Mouse (Mus musculus) myocyte (in vitro differentiated cells): ENCODE measurements around the gene Hs3st4. TPM values are rescaled to one million over a fixed set of nuclear protein-coding genes. Genes with fewer than 3 reads are reported as not detected.

ENCODE experiments used
- H3K27me3 ChIP-seq: one replicate; pipeline ENCODE4 v1.6.1; 2011; ENCODE audit not compliant: control insufficient read depth, insufficient read depth, insufficient read length
- H3K36me3 ChIP-seq: one replicate; pipeline ENCODE4 v1.6.1; 2011; ENCODE audit not compliant: control insufficient read depth, insufficient read depth
- H3K4me2 ChIP-seq: one replicate; pipeline ENCODE4 v1.6.1; 2011; ENCODE audit warnings: low read depth, control low read depth
- H3K4me3 ChIP-seq: one replicate; pipeline ENCODE4 v1.5.1; 2011; ENCODE audit warnings: mild to moderate bottlenecking, control low read depth, moderate library complexity
- H3K79me2 ChIP-seq: one replicate; pipeline ENCODE4 v1.6.1; 2011; ENCODE audit not compliant: control insufficient read depth, insufficient read depth
- H3ac ChIP-seq: one replicate; pipeline ENCODE4 v1.6.1; 2011; ENCODE audit not compliant: control insufficient read depth, insufficient read length
- CEBPB ChIP-seq: IDR thresholded peaks from 2 replicates; pipeline ENCODE4 v1.6.1; 2011; ENCODE audit warnings: mild to moderate bottlenecking, moderate library complexity; ENCODE audit not compliant: poor library complexity, insufficient read depth, severe bottlenecking
- E2F4 ChIP-seq: IDR thresholded peaks from one replicate; pipeline ENCODE4 v1.6.1; 2011; ENCODE audit warnings: mild to moderate bottlenecking, control low read depth, moderate library complexity; ENCODE audit not compliant: insufficient read depth
- MAX ChIP-seq: IDR thresholded peaks from one replicate; pipeline ENCODE4 v1.6.1; 2011; ENCODE audit warnings: low read depth, mild to moderate bottlenecking, control low read depth
- MYOD1 ChIP-seq, 3 experiments: IDR thresholded peaks; one replicate each; pipeline ENCODE4 v1.6.1; 2011; ENCODE audit warnings: control low read depth in 2 of 3, low read depth in 2 of 3, mild to moderate bottlenecking in 2 of 3, moderate library complexity in 1 of 3; ENCODE audit not compliant: insufficient read length in 2 of 3, control insufficient read depth in 1 of 3
- MYOG ChIP-seq, 3 experiments: IDR thresholded peaks; one replicate each; pipeline ENCODE4 v1.6.1; 2011; ENCODE audit warnings: control low read depth in 2 of 3, low read depth in 2 of 3, mild to moderate bottlenecking in 2 of 3; ENCODE audit not compliant: insufficient read length in 2 of 3, control insufficient read depth in 1 of 3, insufficient read depth in 1 of 3
- POLR2A ChIP-seq: IDR thresholded peaks from one replicate; pipeline ENCODE4 v1.6.1; 2011; ENCODE audit warnings: low read depth, mild to moderate bottlenecking, control low read depth, moderate library complexity; ENCODE audit not compliant: insufficient read length
- POLR2AphosphoS2 ChIP-seq: IDR thresholded peaks from one replicate; pipeline ENCODE4 v1.6.1; 2011; ENCODE audit warnings: low read depth, control low read depth; ENCODE audit not compliant: insufficient read length
- REST ChIP-seq: IDR thresholded peaks from one replicate; pipeline ENCODE4 v1.6.1; 2011; ENCODE audit warnings: mild to moderate bottlenecking, control low read depth, moderate library complexity; ENCODE audit not compliant: insufficient read depth, insufficient read length
- SRF ChIP-seq: IDR thresholded peaks from one replicate; pipeline ENCODE4 v1.6.1; 2011; ENCODE audit warnings: low read depth; ENCODE audit not compliant: control insufficient read depth, insufficient read length
- TCF12 ChIP-seq: IDR thresholded peaks from one replicate; pipeline ENCODE4 v1.6.1; 2011; ENCODE audit warnings: mild to moderate bottlenecking, control low read depth; ENCODE audit not compliant: poor library complexity, insufficient read depth, severe bottlenecking
- TCF3 ChIP-seq: IDR thresholded peaks from one replicate; pipeline ENCODE4 v1.6.1; 2011; ENCODE audit warnings: low read depth, control low read depth; ENCODE audit not compliant: insufficient read length
- USF1 ChIP-seq: IDR thresholded peaks from one replicate; pipeline ENCODE4 v1.6.1; 2011; ENCODE audit warnings: low read depth, mild to moderate bottlenecking, control low read depth, moderate library complexity
- polyA plus RNA-seq: library from polyadenylated mRNA; unstranded; fragments of >200 nt; fragmentation: generic; extraction: Trizol; gene quantifications from one replicate; pipeline ENCODE4 v1.2.1, GENCODE M21; 2012; ENCODE audit warnings: missing spikeins

The Hs3st4 gene
- polyA plus RNA-seq, 1 experiment = not detected

DNA sequence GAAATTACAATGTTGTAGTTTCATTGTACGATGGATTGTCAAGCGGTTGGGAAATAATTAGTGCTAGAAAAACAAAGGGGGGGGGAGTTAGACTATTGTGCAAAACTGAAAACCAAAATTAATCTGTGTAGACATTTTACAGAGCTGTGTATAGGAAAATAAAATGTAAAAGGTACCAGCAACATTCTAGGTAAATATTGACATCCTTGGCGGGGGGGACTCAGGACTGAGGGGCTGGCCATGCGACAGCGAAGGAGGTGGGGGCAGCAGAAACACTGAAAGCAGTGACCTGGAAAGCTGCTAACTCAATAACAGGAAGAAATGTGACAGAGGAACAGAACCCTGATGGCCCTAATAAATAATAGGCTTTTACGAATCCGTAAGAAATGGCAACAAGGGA is 7.2 kb upstream of the Hs3st4 start:
- no peaks in the 10 kb centered on the region for H3K27me3 ChIP-seq
- H3K4me2 ChIP-seq = no peak overlapping the region
- H3ac ChIP-seq = no peak overlapping the region
- no peak for TF ChIP-seq SRF
- no peak for TF ChIP-seq USF1
- TF ChIP-seq REST = no peak
- no peak for TF ChIP-seq POLR2A
- no peak for TF ChIP-seq TCF12
- TF ChIP-seq MYOD1 (IDR thresholded peaks at IDR 0.05; ENCODE audit: control insufficient read depth in 1 of 3, insufficient read length in 2 of 3, low read depth in 2 of 3) = no peak
- TF ChIP-seq POLR2AphosphoS2 = no peak
- TF ChIP-seq E2F4 = no peak
- no peak for TF ChIP-seq CEBPB
- no peak for TF ChIP-seq TCF3
- TF ChIP-seq MYOG (IDR thresholded peaks at IDR 0.05; ENCODE audit: control insufficient read depth in 1 of 3, insufficient read depth in 1 of 3, insufficient read length in 2 of 3, low read depth in 2 of 3) = no peak
- no peak for TF ChIP-seq MAX
- H3K36me3 ChIP-seq = no peaks in the 10 kb centered on the region
- H3K79me2 ChIP-seq = no peaks in the 10 kb centered on the region
- no peak overlapping the region for H3K4me3 ChIP-seq

DNA sequence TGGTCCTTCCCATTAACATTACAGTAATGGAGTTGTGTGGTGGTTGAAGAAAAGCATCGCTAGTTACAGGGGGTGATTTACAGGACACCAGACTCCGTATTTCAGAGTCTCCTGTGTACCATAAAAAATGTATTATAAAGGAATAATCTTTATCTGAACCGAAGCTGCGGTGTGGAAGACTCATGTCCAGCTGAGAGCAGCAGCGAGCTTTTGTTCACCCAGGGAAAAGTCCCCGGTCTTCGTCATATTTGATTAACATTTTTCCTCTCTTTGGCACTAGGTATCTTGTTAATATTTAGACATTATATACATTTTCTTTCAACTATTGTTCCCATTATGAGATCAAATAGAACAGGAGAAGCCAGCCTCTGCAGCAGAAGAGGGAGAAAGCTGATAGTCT is 1.2 kb upstream of the Hs3st4 start:
- H3K4me2 ChIP-seq = no peak overlapping the region
- H3ac ChIP-seq = no peak overlapping the region
- no peak overlapping the region for H3K4me3 ChIP-seq
- no peaks in the 10 kb centered on the region for H3K79me2 ChIP-seq
- no peaks in the 10 kb centered on the region for H3K27me3 ChIP-seq
- H3K36me3 ChIP-seq = no peaks in the 10 kb centered on the region
- no peak for TF ChIP-seq SRF
- no peak for TF ChIP-seq TCF12
- no peak for TF ChIP-seq POLR2A
- TF ChIP-seq USF1 = no peak
- no peak for TF ChIP-seq MAX
- no peak for TF ChIP-seq REST
- TF ChIP-seq MYOG (IDR thresholded peaks at IDR 0.05; ENCODE audit: control insufficient read depth in 1 of 3, insufficient read depth in 1 of 3, insufficient read length in 2 of 3, low read depth in 2 of 3) = no peak
- no peak for TF ChIP-seq POLR2AphosphoS2
- no peak for TF ChIP-seq E2F4
- no peak for TF ChIP-seq CEBPB
- no peak for TF ChIP-seq TCF3
- TF ChIP-seq MYOD1 (IDR thresholded peaks at IDR 0.05; ENCODE audit: control insufficient read depth in 1 of 3, insufficient read length in 2 of 3, low read depth in 2 of 3) = no peak

DNA sequence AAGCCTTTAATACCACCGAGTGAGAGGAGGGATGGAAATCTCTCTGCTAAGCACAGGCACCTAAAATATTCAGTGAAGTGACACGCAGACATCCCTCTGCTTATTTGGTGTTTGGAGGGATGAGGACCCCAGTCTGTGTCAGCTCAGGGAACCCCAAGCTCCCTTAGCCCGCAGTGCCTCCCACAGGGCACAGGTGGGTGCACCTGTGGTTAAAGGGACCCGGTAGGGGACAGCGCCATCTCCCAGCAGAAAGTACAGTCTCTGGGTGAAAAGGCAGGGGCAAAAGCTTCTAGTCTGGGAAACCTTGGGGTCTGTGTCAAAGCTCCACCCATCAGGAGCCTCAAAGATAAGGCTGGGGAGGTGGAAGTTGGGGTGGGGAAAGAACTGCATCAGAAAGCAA is 659 bp upstream of the Hs3st4 start:
- no peaks in the 10 kb centered on the region for H3K36me3 ChIP-seq
- no peaks in the 10 kb centered on the region for H3K27me3 ChIP-seq
- TF ChIP-seq E2F4 (no peak), REST (no peak), MYOG (IDR thresholded peaks at IDR 0.05; ENCODE audit: control insufficient read depth in 1 of 3, insufficient read depth in 1 of 3, insufficient read length in 2 of 3, low read depth in 2 of 3) (no peak), POLR2A (no peak), USF1 (no peak), SRF (no peak), TCF12 (no peak)
- H3K4me2 ChIP-seq = no peak overlapping the region
- H3ac ChIP-seq = no peak overlapping the region
- no peak overlapping the region for H3K4me3 ChIP-seq
- H3K79me2 ChIP-seq = no peaks in the 10 kb centered on the region

DNA sequence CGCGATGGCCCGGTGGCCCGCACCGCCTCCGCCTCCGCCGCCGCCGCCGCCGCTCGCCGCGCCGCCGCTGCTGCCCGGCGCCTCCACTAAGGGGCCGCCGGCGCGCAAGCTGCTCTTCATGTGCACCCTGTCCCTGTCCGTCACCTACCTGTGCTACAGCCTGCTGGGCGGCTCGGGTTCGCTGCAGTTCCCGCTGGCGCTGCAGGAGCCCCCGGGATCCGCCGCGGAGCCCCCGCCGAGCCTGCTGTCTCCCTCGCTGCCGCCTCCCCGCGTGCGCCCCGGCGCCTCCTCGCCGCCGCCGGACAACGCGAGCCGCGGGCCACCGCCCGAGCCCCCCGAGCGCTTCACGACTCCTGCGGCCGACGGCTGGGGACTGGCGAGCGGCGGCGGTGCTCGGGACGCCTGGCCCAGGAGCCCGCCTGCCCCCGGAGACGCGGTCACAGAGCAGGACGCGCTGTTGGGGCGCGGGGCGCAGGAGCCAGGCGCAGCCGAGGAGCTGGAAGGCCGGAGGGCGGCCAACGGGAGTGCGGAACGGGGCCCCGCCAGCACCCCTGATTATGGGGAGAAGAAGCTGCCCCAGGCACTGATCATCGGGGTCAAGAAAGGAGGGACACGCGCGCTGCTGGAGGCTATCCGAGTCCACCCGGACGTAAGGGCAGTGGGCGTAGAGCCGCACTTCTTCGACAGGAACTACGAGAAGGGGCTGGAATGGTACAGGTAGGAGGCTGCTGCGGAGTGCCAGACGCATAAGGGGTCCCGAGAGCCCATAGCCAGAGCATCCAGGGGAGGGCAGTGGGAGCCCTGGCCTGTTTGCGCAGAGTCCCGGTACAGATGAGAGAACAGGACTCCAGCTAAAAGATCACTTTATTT is 743 bp downstream of the Hs3st4 start:
- Histone ChIP-seq H3ac (no peak overlapping the region), H3K79me2 (no peaks in the 10 kb centered on the region), H3K36me3 (no peaks in the 10 kb centered on the region), H3K27me3 (no peaks in the 10 kb centered on the region), H3K4me2 (no peak overlapping the region), H3K4me3 (no peak overlapping the region)
- TF ChIP-seq MAX (no peak), SRF (no peak), REST (no peak), E2F4 (no peak), TCF12 (no peak), POLR2AphosphoS2 (no peak), POLR2A (no peak), USF1 (no peak), TCF3 (no peak), CEBPB (no peak), MYOG (IDR thresholded peaks at IDR 0.05; ENCODE audit: control insufficient read depth in 1 of 3, insufficient read depth in 1 of 3, insufficient read length in 2 of 3, low read depth in 2 of 3) (no peak), MYOD1 (IDR thresholded peaks at IDR 0.05; ENCODE audit: control insufficient read depth in 1 of 3, insufficient read length in 2 of 3, low read depth in 2 of 3) (no peak)
